ENCODE assay signal across 7 mouse cellular contexts in the genomic region with DNA sequence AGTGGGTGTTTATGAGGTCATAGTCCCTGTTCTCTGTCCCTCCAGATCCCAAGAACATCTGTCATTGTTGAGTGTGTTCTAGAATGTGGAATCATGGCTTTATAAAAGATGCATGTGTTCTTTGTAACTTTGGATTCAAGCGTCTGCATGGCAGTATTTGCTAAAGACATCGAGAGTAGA. TPM values are rescaled to one million over a fixed set of nuclear protein-coding genes. Genes with fewer than 3 reads are reported as not detected.
DNase-seq lines count a peak whose midpoint lies in the region; ATAC-seq and TF ChIP-seq lines count a peak whose summit lies in the region.

Gene Asb15, plus strand, starts transcription at position 81 of the 180 bp plus-strand sequence.

- no peak for TF ChIP-seq CTCF in CH12.LX (conservative IDR thresholded peaks at IDR 0.05 in 1 of 2, IDR thresholded peaks at IDR 0.05 in 1 of 2; ENCODE audit: low read depth in 2 of 2, low read length in 2 of 2)
- TF ChIP-seq CTCF in ES-Bruce4 (IDR thresholded peaks at IDR 0.05; ENCODE audit: low read depth, low read length), result no peak

- no peak for TF ChIP-seq POLR2A in CH12.LX (IDR thresholded peaks at IDR 0.05; ENCODE audit: low read depth, low read length)
- TF ChIP-seq POLR2A in ES-Bruce4 (IDR thresholded peaks at IDR 0.05; ENCODE audit: insufficient read depth, low read length), result no peak

- H3K27ac ChIP-seq in CH12.LX (ENCODE audit: insufficient read depth, low read depth) (peak within 1 kb of the TSS; percentile 73), ES-Bruce4 (ENCODE audit: insufficient read depth, low read length) (no peak within 1 kb of the TSS)
- peak within 1 kb of the TSS; percentile 65 for H3K27ac ChIP-seq in heart, embryonic 12.5 days (ENCODE audit: poor library complexity, severe bottlenecking)
- peak within 1 kb of the TSS; percentile 56 for H3K27ac ChIP-seq in liver, embryonic 12.5 days

- H3K9me3 ChIP-seq in CH12.LX (replicated peaks; ENCODE audit: low read length) (no peaks in the 10 kb centered on the region), ES-Bruce4 (replicated peaks; ENCODE audit: control insufficient read depth, insufficient read depth, low read length, poor library complexity, severe bottlenecking) (no peaks in the 10 kb centered on the region)
- H3K9me3 ChIP-seq in heart, embryonic 12.5 days (replicated peaks), result no peaks in the 10 kb centered on the region
- H3K9me3 ChIP-seq in liver, embryonic 12.5 days (replicated peaks), result no peaks in the 10 kb centered on the region

- H3K9ac ChIP-seq in CH12.LX (ENCODE audit: insufficient read depth, low read depth) (peak within 1 kb of the TSS; percentile 76), ES-Bruce4 (ENCODE audit: low read depth, poor library complexity, severe bottlenecking) (peak within 1 kb of the TSS; percentile 45)
- H3K9ac ChIP-seq in heart, embryonic 12.5 days, result peak within 1 kb of the TSS; percentile 86
- peak within 1 kb of the TSS; percentile 80 for H3K9ac ChIP-seq in liver, embryonic 12.5 days

- H3K4me1 ChIP-seq in CH12.LX (ENCODE audit: control insufficient read depth in 1 of 2, insufficient read depth in 2 of 2) (peaks cover 8 to 45% of the 10 kb centered on the region in 2 experiments), ES-Bruce4 (ENCODE audit: control insufficient read depth, insufficient read depth, low read length) (no peaks in the 10 kb centered on the region)
- H3K4me1 ChIP-seq in heart, embryonic 12.5 days (replicated peaks), result peaks cover 34% of the 10 kb centered on the region
- peaks cover 24% of the 10 kb centered on the region for H3K4me1 ChIP-seq in liver, embryonic 12.5 days

- ATAC-seq in heart, embryonic 12.5 days (ENCODE audit: insufficient number of reproducible peaks, low FRiP score), result no peak
- ATAC-seq in liver, embryonic 12.5 days, result no peak
- no peak for ATAC-seq in erythroid progenitor cell, adult 5-6 weeks (replicated peaks; ENCODE audit: low FRiP score, poor library complexity, severe bottlenecking)
- no peak for ATAC-seq in monocyte, adult 5-6 weeks (replicated peaks; ENCODE audit: insufficient number of reproducible peaks, low FRiP score, low TSS enrichment, poor library complexity, severe bottlenecking)

- H3K4me3 ChIP-seq in CH12.LX (replicated peaks in 1 of 3; ENCODE audit: low read depth in 2 of 3, low read length in 2 of 3, poor library complexity in 1 of 3), result peak within 1 kb of the TSS; percentile 79 to 98 (median 94)
- peak within 1 kb of the TSS; percentile 96 for H3K4me3 ChIP-seq in ES-Bruce4 (ENCODE audit: low read depth, low read length)
- peak within 1 kb of the TSS; percentile 85 for H3K4me3 ChIP-seq in heart, embryonic 12.5 days
- H3K4me3 ChIP-seq in liver, embryonic 12.5 days, result peak within 1 kb of the TSS; percentile 87

- H3K4me2 ChIP-seq in CH12.LX (ENCODE audit: insufficient read depth, low read depth, poor library complexity, severe bottlenecking), result peak within 1 kb of the TSS; percentile 99
- peak within 1 kb of the TSS; percentile 88 for H3K4me2 ChIP-seq in heart, embryonic 12.5 days
- peak within 1 kb of the TSS; percentile 81 for H3K4me2 ChIP-seq in liver, embryonic 12.5 days

- dilution Hi-C loops in CH12.LX (cut with MboI; ENCODE audit: extremely low pct_ligation_motif_present, extremely low pct_unique_long_range_greater_than_20kb, low sequenced_read_pairs), result no loop called here

- DNase-seq in CH12.LX (ENCODE audit: extremely low read depth), result no peak
- DNase-seq in lung, postnatal 36 days, result no peak

- WGBS in heart, embryonic 12.5 days, result 39% methylated on average over 2 of the region's 2 CpGs
- WGBS in liver, embryonic 12.5 days (ENCODE audit: insufficient replicate concordance), result 41% methylated on average over 2 of the region's 2 CpGs

- H3K36me3 ChIP-seq in CH12.LX (replicated peaks in 1 of 2; ENCODE audit: control insufficient read depth in 1 of 2, insufficient read depth in 1 of 2, low read length in 1 of 2), result peaks cover 12 to 22% of the 10 kb centered on the region in 2 experiments
- peaks cover 2% of the 10 kb centered on the region; the same call in 1 of the 2 replicates for H3K36me3 ChIP-seq in ES-Bruce4 (ENCODE audit: control insufficient read depth, insufficient read depth, low read length, poor library complexity, severe bottlenecking)
- H3K36me3 ChIP-seq in heart, embryonic 12.5 days, result peaks cover 9% of the 10 kb centered on the region
- H3K36me3 ChIP-seq in liver, embryonic 12.5 days, result peaks cover 21% of the 10 kb centered on the region

- H3K27me3 ChIP-seq in CH12.LX (replicated peaks) (no peaks in the 10 kb centered on the region), ES-Bruce4 (ENCODE audit: control insufficient read depth, insufficient read depth, low read length, poor library complexity, severe bottlenecking) (no peaks in the 10 kb centered on the region)
- no peaks in the 10 kb centered on the region for H3K27me3 ChIP-seq in heart, embryonic 12.5 days (replicated peaks)
- no peaks in the 10 kb centered on the region for H3K27me3 ChIP-seq in liver, embryonic 12.5 days (replicated peaks)

- in situ Hi-C loops in CH12.LX (cut with MboI; ENCODE audit: low pct_ligation_motif_present, low pct_unique_long_range_greater_than_20kb, low sequenced_read_pairs), result loop anchor here (10.0 kb wide), 2 partner anchors 97 to 187 kb away; no protein-coding TSS in a partner anchor

- peaks cover 21% of the 10 kb centered on the region for H3K79me2 ChIP-seq in CH12.LX (replicated peaks; ENCODE audit: control insufficient read depth, extremely low read depth, insufficient read depth, poor library complexity, severe bottlenecking)

- no peak for TF ChIP-seq RAD21 in CH12.LX (IDR thresholded peaks at IDR 0.05; ENCODE audit: low read depth, low read length)

- TF ChIP-seq EP300 in CH12.LX (IDR thresholded peaks at IDR 0.05; ENCODE audit: low read length) (no peak), ES-Bruce4 (IDR thresholded peaks at IDR 0.05; ENCODE audit: insufficient read depth, low read depth, low read length) (no peak)

TF ChIP-seq in CH12.LX, 34 proteins besides CTCF, POLR2A, EP300 and RAD21:
- TF ChIP-seq GABPA (IDR thresholded peaks at IDR 0.05; ENCODE audit: insufficient replicate concordance, low read depth, low read length), result no peak
- TF ChIP-seq MYC (IDR thresholded peaks at IDR 0.05; ENCODE audit: low read depth, low read length), result 0 out of 2 replicates have a peak, but pooled peaks have one; percentile 3
TF ChIP-seq in CH12.LX: peak in this region for 1.

RNA-seq across cellular contexts. Expression of gene Asb15, which starts in this region (rescaled TPM):
- not detected in 2 replicates for total RNA-seq in CH12.LX (2012; rRNA removed)
- not detected in 2 replicates for total RNA-seq in CH12.LX (2014; rRNA removed)
- polyA plus RNA-seq in CH12.LX (2012; ENCODE audit: insufficient read length, low read depth), result 0.10 TPM in 2 replicates
- not detected in 2 replicates for polyA plus RNA-seq in ES-Bruce4 (2011; ENCODE audit: insufficient read depth, insufficient read length, low read depth, missing spikeins)
- polyA plus RNA-seq in heart, embryonic 12.5 days (2016; fragmentation: Nextera tagmentation; extraction: Ambion mirVana), result 0.24 TPM in 1 of 2 replicates, not detected in the other
- 0.04 TPM in 1 of 2 replicates, not detected in the other for polyA plus RNA-seq in liver, embryonic 12.5 days (2016; fragmentation: Nextera tagmentation; extraction: Ambion mirVana)
- not detected in 2 replicates for total RNA-seq in erythroid progenitor cell, adult 5-6 weeks (2015; ENCODE audit: low replicate concordance)
- total RNA-seq in erythroid progenitor cell, adult 5-6 weeks (2017; ENCODE audit: low replicate concordance), result 0.13 TPM in 1 of 2 replicates, not detected in the other
- total RNA-seq in monocyte, adult 5-6 weeks (2017), result not detected in 3 replicates
